Mouse (Mus musculus) ES-Bruce4 (cell line): ENCODE results near the gene Megf8.

ENCODE experiments used
- CTCF ChIP-seq: IDR thresholded peaks from one replicate; pipeline ENCODE4 v1.8.1; 2011; ENCODE audit warnings: low read depth, low read length
- EP300 ChIP-seq: IDR thresholded peaks from 2 replicates; pipeline ENCODE4 v1.6.1; 2011; ENCODE audit warnings: low read depth, low read length; ENCODE audit not compliant: insufficient read depth
- POLR2A ChIP-seq: IDR thresholded peaks from one replicate; pipeline ENCODE4 v1.8.1; 2011; ENCODE audit warnings: low read length; ENCODE audit not compliant: insufficient read depth

DNA sequence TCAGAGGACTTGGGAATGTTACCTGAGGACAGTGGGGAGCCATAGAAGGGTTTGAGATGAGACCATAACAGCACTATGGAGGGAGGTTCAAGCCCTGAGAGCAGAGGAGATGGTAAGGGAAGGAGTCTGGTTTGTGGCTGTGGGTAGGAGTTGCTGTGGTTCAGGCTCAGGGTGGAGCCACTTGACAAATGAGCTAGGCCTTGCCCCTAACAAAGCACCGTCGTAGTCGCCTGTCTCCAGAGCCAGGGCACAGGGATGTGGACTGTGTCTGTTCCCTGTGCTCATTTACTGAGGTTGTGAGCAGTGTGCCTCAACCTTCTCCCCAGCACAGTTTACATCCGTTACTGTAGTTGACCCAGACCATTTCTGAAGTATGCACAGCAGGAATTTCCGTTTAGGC, 42.4 kb upstream of the Megf8 start:
- TF ChIP-seq EP300 (no peak), CTCF (no peak), POLR2A (no peak)
